Mouse (Mus musculus) midbrain, embryonic 11.5 days (tissue): ENCODE results near the gene Abcf3. TPM values are rescaled to one million over a fixed set of nuclear protein-coding genes. Genes with fewer than 3 reads are reported as not detected.
A peak's percentile ranks its signal among the peaks of the same experiment; 100 is the strongest.

Experiments used
- ATAC-seq: fragments of 200-750 bp; cut with Nextera tagmentation; 2 replicates; pipeline ENCODE4 v1.8.0; 2017; ENCODE audit warnings: moderate TSS enrichment, moderate library complexity; ENCODE audit not compliant: low FRiP score
- DNase-seq: peaks from one replicate; pipeline ENCODE4 v3.0.0; 2015; ENCODE audit warnings: low spot score; ENCODE audit errors: missing footprints
- H3K27ac ChIP-seq: fragments of 300-500 bp; sonication (generic); 2 replicates; pipeline ENCODE4 v1.5.1; 2014; ENCODE audit warnings: low read depth, low read length
- H3K27me3 ChIP-seq: fragments of 300-500 bp; sonication (generic); 2 replicates; pipeline ENCODE4 v1.6.1; 2014; ENCODE audit warnings: mild to moderate bottlenecking, low read length, moderate library complexity, mixed read lengths; ENCODE audit not compliant: control insufficient read depth, insufficient read depth
- H3K36me3 ChIP-seq: fragments of 300-500 bp; sonication (generic); 2 replicates; pipeline ENCODE4 v1.6.1; 2014; ENCODE audit warnings: mild to moderate bottlenecking, low read length, moderate library complexity, mixed read lengths; ENCODE audit not compliant: control insufficient read depth, insufficient read depth
- H3K4me1 ChIP-seq: fragments of 300-500 bp; sonication (generic); 2 replicates; pipeline ENCODE4 v1.6.1; 2014; ENCODE audit warnings: low read length; ENCODE audit not compliant: control insufficient read depth, insufficient read depth
- H3K4me2 ChIP-seq: fragments of 300-500 bp; sonication (generic); 2 replicates; pipeline ENCODE4 v1.6.1; 2014; ENCODE audit warnings: mild to moderate bottlenecking, moderate library complexity
- H3K4me3 ChIP-seq: fragments of 300-500 bp; sonication (generic); 2 replicates; pipeline ENCODE4 v1.5.1; 2014; ENCODE audit warnings: low read depth, low read length
- H3K9ac ChIP-seq: fragments of 300-500 bp; sonication (generic); 2 replicates; pipeline ENCODE4 v1.6.1; 2014; ENCODE audit warnings: low read length
- H3K9me3 ChIP-seq: fragments of 300-500 bp; sonication (generic); 2 replicates; pipeline ENCODE4 v1.6.1; 2016; ENCODE audit warnings: low read length; ENCODE audit not compliant: control insufficient read depth
- WGBS: fragments of 180-500 bp; shearing (Covaris S2); extraction: QIAGEN DNeasy Blood & Tissue Kit; methylation state at CpG from one replicate; pipeline ENCODE4 v1.1.7; 2014; 5-methylcytosine and 5-hydroxymethylcytosine counted together
- polyA plus RNA-seq: library from polyadenylated mRNA; unstranded; fragments of >200 nt; fragmentation: Nextera tagmentation; extraction: Ambion mirVana; gene quantifications from 2 replicates; pipeline ENCODE4 v1.2.1, GENCODE M21; 2014

Gene Abcf3
- polyA plus RNA-seq, 1 experiment from 2014 or later = 62.2 TPM

DNA sequence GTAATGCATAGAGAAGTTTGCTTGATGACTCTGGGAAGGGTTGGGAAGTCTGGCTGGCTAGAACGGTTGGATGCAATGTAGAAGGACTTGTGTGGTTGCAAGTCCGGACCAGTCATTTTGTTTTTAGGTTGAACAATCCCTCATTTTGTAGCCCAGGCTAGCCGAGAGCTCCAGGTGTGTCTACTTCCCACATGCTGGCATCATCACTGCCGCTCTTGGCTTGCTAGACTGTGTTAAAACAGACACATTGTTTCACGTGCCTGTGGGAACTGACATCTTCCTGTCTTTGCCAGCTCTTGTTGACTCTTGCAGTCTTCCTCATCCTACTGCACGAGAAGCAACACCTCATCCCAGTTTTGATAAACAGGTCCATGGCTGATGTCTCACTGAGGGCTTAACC is 6.6 kb downstream of the Abcf3 start:
- no peak for DNase-seq

DNA sequence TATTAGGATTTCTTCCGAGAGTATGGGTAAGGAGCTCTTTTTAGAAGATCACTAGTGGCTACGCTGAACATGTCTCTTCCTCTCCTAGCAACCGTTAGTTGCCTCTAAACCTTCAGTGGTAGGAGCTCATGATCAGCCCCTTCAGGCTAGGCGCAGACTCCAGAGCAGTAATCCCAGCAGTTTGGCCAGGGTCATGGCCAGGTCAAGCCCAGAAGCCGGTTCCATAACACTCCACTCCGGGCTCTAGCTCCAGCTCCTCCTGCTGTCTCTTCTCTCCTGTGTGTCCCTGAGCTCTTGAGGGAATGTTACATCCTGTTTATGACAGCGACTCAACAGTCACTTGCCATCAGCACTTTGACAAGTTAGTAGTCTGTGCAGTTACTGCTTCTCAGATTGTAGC is 9.0 kb downstream of the Abcf3 start:
- no peak for ATAC-seq
- no peaks in the 10 kb centered on the region for H3K27me3 ChIP-seq
- no peak for DNase-seq
- WGBS = 84% methylated on average over 7 of the region's 7 CpGs
- H3K4me2 ChIP-seq = no peak overlapping the region
- no peak overlapping the region for H3K27ac ChIP-seq
- no peaks in the 10 kb centered on the region for H3K4me1 ChIP-seq
- H3K9ac ChIP-seq = no peak overlapping the region
- no peak overlapping the region for H3K4me3 ChIP-seq
- H3K36me3 ChIP-seq = peaks cover 17% of the 10 kb centered on the region
- H3K9me3 ChIP-seq = no peaks in the 10 kb centered on the region

More for the DNA sequence above, 6.6 kb downstream of the Abcf3 start:
- no peak overlapping the region for H3K27ac ChIP-seq
- no peaks in the 10 kb centered on the region for H3K4me1 ChIP-seq
- 91% methylated on average over 6 of the region's 6 CpGs for WGBS
- H3K4me3 ChIP-seq = no peak overlapping the region
- no peak overlapping the region for H3K9ac ChIP-seq
- H3K27me3 ChIP-seq = no peaks in the 10 kb centered on the region
- H3K9me3 ChIP-seq = no peaks in the 10 kb centered on the region
- ATAC-seq = no peak
- peaks cover 19% of the 10 kb centered on the region for H3K36me3 ChIP-seq
- H3K4me2 ChIP-seq = no peak overlapping the region

DNA sequence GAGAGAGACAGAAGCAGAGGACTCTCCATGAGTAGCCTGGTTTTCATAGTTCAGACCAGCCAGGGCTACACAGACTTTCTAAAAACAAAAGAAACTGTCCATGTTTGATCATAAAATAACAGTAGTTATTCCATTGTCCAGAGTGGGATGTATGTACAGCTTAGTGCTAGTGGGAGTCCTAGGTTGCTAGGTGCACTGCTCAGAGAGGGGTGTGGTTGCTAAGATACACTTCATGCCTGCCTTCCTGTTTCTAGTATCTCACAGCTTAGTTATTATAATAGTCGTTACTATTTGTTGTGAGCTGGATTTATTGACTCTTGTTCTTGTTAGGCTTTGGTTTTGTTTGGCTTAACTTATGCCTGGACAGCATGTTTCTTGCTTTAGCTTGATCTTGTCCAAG is 16.7 kb downstream of the Abcf3 start:
- Histone ChIP-seq H3K36me3 (peaks cover 12% of the 10 kb centered on the region), H3K4me3 (no peak overlapping the region), H3K27ac (no peak overlapping the region), H3K9ac (no peak overlapping the region), H3K4me2 (no peak overlapping the region), H3K9me3 (no peaks in the 10 kb centered on the region), H3K4me1 (no peaks in the 10 kb centered on the region), H3K27me3 (no peaks in the 10 kb centered on the region)
- no peak for ATAC-seq
- 75% methylated on average over 1 of the region's 1 CpGs for WGBS
- no peak for DNase-seq

DNA sequence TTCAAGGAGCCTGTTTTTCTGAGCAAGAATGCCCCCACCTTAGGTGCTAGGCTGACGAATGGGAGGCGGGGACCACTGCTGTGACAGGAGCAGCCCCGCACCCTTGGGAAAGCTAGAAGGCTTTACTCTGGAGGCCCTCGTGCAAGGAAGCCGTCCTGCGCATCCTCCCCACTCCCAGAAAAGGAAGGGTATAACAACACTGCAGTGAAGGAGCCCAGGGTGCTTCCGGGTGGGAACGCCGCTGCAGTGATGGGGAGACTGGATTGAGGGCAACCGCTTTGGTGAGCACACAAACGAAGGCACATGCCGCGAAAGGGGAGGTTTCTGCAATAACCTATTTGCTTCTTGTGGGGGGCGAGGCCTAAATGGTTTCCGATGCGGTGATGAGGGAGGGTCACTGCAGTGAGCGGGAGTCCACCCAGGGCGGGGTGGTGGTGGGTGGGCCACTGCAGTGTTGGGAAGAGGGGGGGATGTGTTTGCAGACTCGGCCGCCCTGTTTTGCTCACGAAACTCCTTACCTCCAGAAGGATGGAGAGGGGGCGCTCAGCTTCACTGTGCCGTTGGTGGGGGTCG is 41.1 kb downstream of the Abcf3 start, which contains the start of gene Vwa5b2:
Vwa5b2 (plus strand) TSS at position 106 of the 573 bp plus-strand sequence.
- peak within 1 kb of the TSS; percentile 87 for H3K4me2 ChIP-seq
- DNase-seq (no peak), ATAC-seq (peak; percentile 74)
- H3K4me3 ChIP-seq = peak within 1 kb of the TSS; percentile 50
- H3K36me3 ChIP-seq = no peaks in the 10 kb centered on the region
- peaks cover 43% of the 10 kb centered on the region for H3K27me3 ChIP-seq
- H3K27ac ChIP-seq = no peak within 1 kb of the TSS
- peaks cover 13% of the 10 kb centered on the region for H3K4me1 ChIP-seq
- WGBS = 1% methylated on average over 24 of the region's 24 CpGs
- H3K9ac ChIP-seq = peak within 1 kb of the TSS; percentile 50
- H3K9me3 ChIP-seq = no peaks in the 10 kb centered on the region

DNA sequence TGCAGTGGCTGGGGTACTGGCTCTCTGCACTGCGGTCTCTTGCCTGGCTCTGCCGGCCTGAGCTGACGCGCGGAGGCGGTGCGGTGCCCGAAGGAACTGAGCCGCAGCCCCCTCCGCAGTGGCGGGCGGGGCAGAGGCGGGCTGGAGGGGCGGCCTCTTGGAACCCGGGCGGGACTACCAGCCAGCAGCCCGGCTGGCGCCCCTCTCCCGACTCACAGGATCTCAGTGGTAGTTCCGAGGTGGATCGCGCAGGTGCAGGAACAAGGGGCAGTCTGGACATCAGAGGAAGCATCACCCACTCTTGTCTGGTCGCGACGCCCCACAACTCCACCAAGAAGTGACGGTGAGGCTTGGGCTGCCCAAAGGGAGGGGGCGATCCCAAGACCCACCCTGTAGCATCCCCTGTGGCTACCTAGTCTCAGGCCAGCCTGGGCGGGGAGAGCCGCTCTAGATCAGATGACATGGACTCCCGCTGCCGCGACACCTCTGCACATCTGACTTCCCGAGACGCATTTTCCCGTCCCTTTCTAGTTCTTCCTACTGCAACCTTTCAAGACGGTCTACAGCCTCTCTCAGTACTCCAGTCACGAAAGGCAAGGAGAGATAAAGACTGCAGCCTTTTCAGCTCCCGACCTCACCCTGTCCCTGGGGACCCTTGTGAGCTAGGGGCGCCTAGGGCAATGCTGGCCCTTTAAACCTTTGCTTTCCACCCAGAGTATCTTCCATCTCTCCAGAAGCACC is 41.7 kb downstream of the Abcf3 start:
- Histone ChIP-seq H3K9me3 (no peaks in the 10 kb centered on the region), H3K9ac (peak overlapping the region; percentile 50), H3K27me3 (peaks cover 43% of the 10 kb centered on the region), H3K4me3 (peak overlapping the region; percentile 50), H3K4me2 (peak overlapping the region; percentile 87), H3K27ac (no peak overlapping the region), H3K4me1 (peaks cover 13% of the 10 kb centered on the region), H3K36me3 (no peaks in the 10 kb centered on the region)
- 1% methylated on average over 39 of the region's 39 CpGs for WGBS
- DNase-seq = peak; percentile 95
- peak; percentile 83 for ATAC-seq

- H3K36me3 ChIP-seq = no peaks in the 10 kb centered on the region
- DNase-seq (peak; percentile 86), ATAC-seq (no peak)
- H3K27me3 ChIP-seq = peaks cover 43% of the 10 kb centered on the region
- 2% methylated on average over 16 of the region's 17 CpGs for WGBS
- no peak overlapping the region for H3K27ac ChIP-seq
- no peaks in the 10 kb centered on the region for H3K9me3 ChIP-seq
- H3K4me1 ChIP-seq = peaks cover 13% of the 10 kb centered on the region
- peak overlapping the region; percentile 87 for H3K4me2 ChIP-seq
- peak overlapping the region; percentile 50 for H3K4me3 ChIP-seq
- H3K9ac ChIP-seq = no peak overlapping the region
Observed at GRCm38 (mm10) chr16:20590680-20591038, 42.3 kb downstream of the Abcf3 start.

DNA sequence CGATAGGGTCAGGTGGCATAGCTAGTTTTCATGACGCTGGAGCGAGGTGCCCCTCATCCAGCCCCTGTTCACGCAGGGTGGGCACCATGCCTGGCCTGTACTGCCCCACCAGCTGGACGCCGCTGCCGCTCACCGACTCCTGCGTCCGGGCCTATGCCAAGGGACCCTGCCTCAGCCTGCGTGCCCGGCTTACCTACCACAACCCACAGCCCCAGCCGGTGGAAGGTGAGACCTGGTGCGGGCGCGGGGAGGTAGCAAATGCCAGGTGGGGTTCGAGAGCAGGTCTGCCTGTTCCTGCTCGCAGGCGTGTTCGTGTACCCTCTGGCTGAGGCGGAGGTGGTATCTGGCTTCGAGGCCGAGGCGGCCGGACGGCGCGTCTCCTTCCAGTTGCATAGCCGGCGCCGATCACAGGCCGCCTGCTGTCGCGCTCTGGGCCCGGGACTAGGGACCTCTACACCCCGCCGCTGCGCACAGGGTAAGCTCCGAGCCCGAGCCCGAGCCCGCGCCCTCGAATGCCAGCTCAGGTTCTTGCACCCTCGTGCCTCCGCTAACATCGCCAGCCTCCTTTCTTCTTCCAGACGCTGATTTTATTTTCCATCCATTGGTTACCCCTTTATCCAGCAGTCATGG is 42.8 kb downstream of the Abcf3 start:
- Histone ChIP-seq H3K9ac (no peak overlapping the region), H3K9me3 (no peaks in the 10 kb centered on the region), H3K36me3 (no peaks in the 10 kb centered on the region), H3K4me2 (peak overlapping the region; percentile 87; the same call in 1 of the 2 replicates), H3K27ac (no peak overlapping the region), H3K4me1 (peaks cover 13% of the 10 kb centered on the region), H3K4me3 (peak overlapping the region; percentile 50), H3K27me3 (peaks cover 43% of the 10 kb centered on the region)
- peak; percentile 85 for DNase-seq
- WGBS = 4% methylated on average over 48 of the region's 48 CpGs
- ATAC-seq = no peak

DNA sequence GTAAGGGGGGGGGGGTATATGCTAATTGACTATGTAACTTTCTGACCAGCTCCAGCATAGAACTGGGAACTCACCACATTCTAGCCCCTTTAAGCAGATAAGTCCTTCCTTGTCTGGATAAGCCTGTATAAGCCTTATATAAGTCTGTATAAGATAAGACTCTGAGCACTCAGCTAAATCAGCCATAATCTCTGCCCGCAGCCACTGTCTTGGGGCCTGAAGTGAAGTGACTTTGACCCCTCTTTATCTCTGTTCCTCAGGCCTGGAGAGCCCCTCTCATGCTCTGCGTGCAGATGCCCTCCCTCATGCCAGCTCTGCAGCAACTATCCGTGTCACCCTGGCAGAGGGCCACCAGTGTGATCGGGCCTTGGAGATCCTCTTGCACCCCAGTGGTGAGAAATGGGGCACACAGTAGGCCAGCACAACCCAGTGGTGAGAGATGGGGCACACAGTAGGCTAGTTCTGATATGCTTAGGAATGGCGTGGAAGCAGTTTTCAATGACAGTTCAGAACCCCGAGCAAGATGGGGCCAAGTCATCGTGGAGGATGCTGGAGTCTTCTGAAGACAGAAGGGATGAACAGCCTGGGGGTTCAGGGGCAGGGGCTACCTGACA is 46.8 kb downstream of the Abcf3 start:
- Histone ChIP-seq H3K4me1 (peaks cover 9% of the 10 kb centered on the region), H3K36me3 (no peaks in the 10 kb centered on the region), H3K27ac (no peak overlapping the region), H3K4me2 (no peak overlapping the region), H3K27me3 (peaks cover 28% of the 10 kb centered on the region), H3K9ac (no peak overlapping the region), H3K4me3 (no peak overlapping the region), H3K9me3 (no peaks in the 10 kb centered on the region)
- WGBS = 88% methylated on average over 7 of the region's 7 CpGs
- ATAC-seq (no peak), DNase-seq (no peak)

DNA sequence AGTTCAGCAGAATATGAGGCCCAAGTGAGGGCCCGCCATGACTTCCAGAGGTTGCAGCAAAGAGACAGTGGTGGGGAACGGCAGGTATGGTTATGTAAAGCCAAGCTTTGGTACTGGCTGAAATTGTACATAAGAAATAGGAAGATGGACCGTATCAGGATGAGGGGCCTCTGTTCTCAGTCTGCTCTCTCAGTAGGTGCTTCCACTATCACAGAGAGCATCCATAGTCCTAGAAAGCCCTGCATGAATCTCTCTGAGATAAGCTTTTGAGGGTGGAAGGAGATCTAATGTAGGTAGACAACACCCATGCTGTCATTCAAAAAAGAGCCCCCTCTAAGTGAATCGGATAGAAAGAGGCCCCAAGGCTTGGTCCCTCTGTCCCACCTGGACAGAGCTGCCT is 47.4 kb downstream of the Abcf3 start:
- Histone ChIP-seq H3K27ac (no peak overlapping the region), H3K9me3 (no peaks in the 10 kb centered on the region), H3K4me1 (peaks cover 4% of the 10 kb centered on the region; the same call in 1 of the 2 replicates), H3K4me3 (no peak overlapping the region), H3K9ac (no peak overlapping the region), H3K36me3 (no peaks in the 10 kb centered on the region), H3K27me3 (peaks cover 22% of the 10 kb centered on the region), H3K4me2 (no peak overlapping the region)
- 87% methylated on average over 4 of the region's 4 CpGs for WGBS
- no peak for DNase-seq
- ATAC-seq = no peak
